Mouse (Mus musculus) CH12.LX (cell line): ENCODE data around the gene Tekt4.
A peak's percentile ranks its signal among the peaks of the same experiment; 100 is the strongest.

Experiments used
- E2F4 ChIP-seq: IDR thresholded peaks from 2 replicates; pipeline ENCODE4 v1.6.1; 2011; ENCODE audit warnings: low read depth, low read length, improper control_type of control experiment; ENCODE audit not compliant: insufficient replicate concordance
- EP300 ChIP-seq: IDR thresholded peaks from 2 replicates; pipeline ENCODE4 v1.6.1; 2011; ENCODE audit warnings: low read length, improper control_type of control experiment
- POLR2A ChIP-seq: IDR thresholded peaks from 2 replicates; pipeline ENCODE4 v1.6.1; 2011; ENCODE audit warnings: low read depth, mild to moderate bottlenecking, improper control_type of control experiment, low read length

DNA sequence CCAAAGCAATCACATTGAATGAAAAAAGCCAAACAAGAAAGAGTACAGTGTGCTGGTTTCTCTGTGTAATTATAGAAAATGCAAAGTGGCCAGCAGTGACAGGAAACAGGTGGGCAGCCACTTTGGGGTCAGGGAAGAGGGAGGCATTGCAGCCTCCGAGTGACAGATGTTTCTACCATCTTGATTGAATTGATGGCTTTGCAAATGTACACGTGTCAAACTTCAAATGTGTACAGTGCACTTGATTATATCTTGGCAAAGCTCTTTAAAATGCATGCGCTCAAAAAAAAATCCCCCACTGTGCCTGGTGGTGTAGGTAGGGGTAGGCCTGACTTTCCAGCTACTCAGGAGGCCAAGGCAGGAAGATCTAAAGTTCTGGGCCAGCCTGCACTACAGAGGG is 11.5 kb upstream of the Tekt4 start:
- no peak for TF ChIP-seq POLR2A
- no peak for TF ChIP-seq E2F4
- TF ChIP-seq EP300: peak; percentile 45; the same call in 1 of the 2 replicates
